Mouse (Mus musculus) lung, embryonic 15.5 days (tissue): ENCODE results near the gene Adam17. TPM values are rescaled to one million over a fixed set of nuclear protein-coding genes. Genes with fewer than 3 reads are reported as not detected.

Experiments
- polyA plus RNA-seq: library from polyadenylated mRNA; unstranded; fragments of >200 nt; fragmentation: Nextera tagmentation; extraction: Ambion mirVana; gene quantifications from 2 replicates; pipeline ENCODE4 v1.2.1, GENCODE M21; 2015

The Adam17 gene
- polyA plus RNA-seq, 1 experiment from 2014 or later: 46.6 TPM

Other genes starting within 250 kb of the Adam17 start
- 106 and 111 TPM in 2 replicates for gene Cpsf3, start 88.2 kb downstream of the Adam17 start, polyA plus RNA-seq
- 46.0 and 54.7 TPM in 2 replicates for gene Itgb1bp1, start 87.3 kb downstream of the Adam17 start, polyA plus RNA-seq
- 61.0 and 61.8 TPM in 2 replicates for gene Iah1, start 57.2 kb downstream of the Adam17 start, polyA plus RNA-seq
- 726 and 736 TPM in 2 replicates for gene Ywhaq, start 44.0 kb upstream of the Adam17 start, polyA plus RNA-seq